Mouse (Mus musculus) monocyte, adult 59 days (primary cell): ENCODE data around the gene Simc1. TPM values are rescaled to one million over a fixed set of nuclear protein-coding genes. Genes with fewer than 3 reads are reported as not detected.

Experiments
- total RNA-seq, 2 experiments: library from RNA; stranded (reverse); gene quantifications; one replicate each; pipeline ENCODE4 v1.2.4; 2023

Simc1 gene
- 1 to 10 TPM; 5.4 to 7.9 TPM for total RNA-seq

DNA sequence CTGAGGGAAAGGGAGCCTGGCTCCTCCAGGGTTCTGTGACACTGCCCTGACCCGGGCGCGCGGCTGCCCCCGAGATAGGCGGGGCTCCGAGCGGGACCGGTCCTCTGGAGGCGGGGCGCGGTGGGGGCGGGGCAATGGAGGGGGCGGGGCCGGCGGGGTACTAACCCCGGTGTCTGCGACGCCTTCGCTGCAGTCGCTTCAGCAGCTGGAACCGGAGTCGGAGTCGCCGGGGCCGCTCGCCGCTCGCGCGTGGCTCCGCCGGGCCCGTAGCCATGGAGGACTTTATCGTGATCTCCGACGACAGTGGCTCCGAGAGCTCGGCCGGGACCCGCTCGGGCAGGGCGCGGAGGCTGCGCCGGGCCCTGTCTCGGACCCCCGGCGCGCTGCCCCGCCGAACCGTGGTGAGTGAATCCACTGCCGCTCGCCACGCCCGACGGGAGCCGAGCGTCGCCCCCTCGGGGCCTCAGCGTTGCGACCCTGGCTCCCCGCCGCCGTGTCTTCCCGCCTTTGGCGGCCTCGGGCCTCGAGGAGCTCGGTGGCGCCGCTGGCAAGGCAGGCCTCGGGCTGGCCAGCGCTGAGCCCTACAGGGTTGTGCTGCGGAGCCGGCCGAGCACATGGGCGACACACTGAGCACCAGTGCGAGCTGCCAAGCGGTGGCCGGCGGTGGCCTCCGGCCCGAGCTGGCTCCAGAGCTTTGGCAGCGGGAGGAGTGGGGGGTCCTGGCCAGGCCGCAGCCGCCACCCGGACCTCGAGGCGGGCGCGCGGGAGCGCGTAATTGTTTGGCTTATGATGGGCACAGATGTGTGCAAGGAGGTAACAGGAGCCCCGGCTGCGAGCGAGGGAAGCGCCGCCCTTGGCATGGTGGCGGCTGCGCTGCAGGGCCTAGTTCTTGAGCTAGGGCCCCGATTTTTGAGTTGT is at the start of gene Simc1:
Simc1 (plus strand) TSS at position 176 of the 918 bp plus-strand sequence.

DNA sequence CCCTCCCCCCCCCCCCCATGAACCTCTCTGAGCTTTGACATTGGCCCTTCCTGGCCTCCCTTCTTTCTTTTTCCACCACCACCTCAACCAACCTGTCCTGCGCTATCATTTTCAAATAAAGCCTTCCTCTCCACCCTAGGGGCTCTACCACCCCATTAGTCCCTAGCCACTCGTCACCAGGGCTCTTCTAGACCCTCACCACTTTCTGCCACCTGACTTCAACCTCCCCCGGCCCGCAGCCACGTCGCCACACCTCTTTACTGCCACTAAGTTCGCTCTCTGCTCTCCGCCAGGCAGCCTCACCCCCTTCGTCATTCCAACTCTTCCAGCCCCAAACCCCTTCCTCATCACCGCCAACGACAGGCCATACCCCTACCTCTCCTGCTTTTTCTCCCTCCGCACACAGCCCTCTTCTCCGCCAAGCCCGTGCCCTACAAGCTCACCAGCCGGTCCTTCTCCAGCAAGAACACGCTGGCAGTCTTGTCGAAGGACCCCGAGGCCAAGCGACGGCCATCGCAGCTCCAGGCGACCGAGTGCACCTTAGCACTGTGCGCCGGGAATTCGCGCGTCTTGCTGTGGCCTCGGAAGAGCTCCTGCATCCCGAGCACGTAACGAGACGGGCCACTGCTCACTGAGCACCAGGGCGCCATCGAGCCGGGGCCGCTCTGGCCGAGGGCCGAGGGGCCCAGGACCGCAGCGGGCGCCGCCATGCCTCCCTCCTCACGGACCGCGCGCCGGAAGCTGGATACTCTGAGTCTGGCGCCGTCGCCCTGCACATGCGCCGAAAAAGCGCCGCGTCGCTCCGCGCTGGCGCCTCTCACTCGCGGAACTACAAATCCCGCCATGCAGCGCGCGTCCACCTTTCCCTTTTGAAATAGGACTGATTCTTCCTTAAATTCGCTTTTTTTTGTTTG is 35.2 kb upstream of the Simc1 start, which contains the start of gene Thoc3:
Thoc3 (minus strand) TSS at position 752 of the 914 bp plus-strand sequence.

DNA sequence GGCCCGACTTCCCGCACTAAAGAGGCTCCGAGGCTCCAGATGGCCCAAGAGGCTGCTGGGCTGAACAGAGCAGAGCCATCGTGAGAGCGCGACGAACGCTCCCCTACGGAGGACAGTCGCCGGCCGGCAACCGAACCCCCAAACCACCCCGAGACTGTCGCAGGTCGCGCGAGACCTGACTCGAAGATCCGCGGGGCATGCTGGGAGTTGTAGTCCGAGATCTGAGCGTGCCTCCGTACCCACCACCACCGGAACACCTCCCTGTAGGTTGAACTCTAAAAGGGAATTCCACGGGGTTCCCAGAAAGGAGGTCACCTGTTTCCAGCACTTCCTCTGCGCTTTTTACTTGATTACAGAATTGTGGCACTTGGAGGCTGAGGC is 61.6 kb downstream of the Simc1 start, which contains the start of gene 4833439L19Rik:
4833439L19Rik (minus strand) TSS at position 235 of the 381 bp plus-strand sequence.

GRCm38 (mm10) chr13:54574854-54575481 is 71.4 kb downstream of the Simc1 start, which contains the start of gene Arl10:
Gene Arl10 (plus strand): TSS chr13:54575015.

DNA sequence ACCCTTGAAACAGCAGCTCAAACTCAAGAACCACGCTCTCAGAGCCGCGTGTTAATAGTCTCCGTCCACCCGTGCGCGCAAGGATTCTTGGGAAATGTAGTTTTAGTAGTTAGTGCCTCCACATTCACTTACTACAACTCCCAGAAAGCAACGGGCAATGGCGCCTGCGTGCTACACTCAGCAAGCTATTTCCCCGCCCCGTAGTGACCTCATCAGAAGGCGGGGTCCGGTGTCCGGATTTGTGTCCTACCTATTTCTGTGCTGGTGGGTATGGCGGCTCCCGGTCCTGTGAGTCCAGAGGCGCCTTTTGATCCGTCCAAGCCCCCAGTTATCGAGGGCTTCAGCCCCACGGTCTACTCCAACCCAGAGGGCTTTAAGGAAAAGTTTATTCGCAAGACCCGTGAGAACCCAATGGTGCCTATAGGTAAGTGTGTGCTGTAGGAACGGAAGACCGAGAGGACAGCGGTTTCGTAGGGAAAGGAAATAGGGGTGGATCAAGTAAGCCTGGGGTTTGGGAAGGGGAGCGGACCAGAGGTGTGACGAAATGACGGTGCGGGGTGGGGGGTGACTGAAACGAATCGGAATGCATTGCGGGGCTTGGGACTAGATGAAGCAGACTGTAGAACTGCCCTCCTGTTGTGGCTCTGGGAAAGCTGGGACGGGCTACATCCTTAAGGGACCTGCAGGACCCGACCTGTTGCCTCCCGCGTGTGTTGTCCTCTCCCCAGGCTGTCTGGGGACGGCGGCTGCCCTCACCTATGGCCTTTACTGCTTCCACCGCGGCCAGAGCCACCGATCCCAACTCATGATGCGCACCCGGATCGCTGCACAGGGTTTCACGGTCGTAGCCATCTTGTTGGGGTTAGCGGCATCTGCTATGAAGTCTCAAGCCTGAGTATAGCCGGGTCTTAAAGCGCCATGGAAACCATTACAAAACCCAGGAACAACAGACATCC is 86.7 kb downstream of the Simc1 start, which contains the start of the genes Nop16 and Higd2a:
Nop16 (minus strand) TSS at position 95 of the 956 bp plus-strand sequence.
Higd2a (plus strand) TSS at position 212 of the 956 bp plus-strand sequence.

Other genes with a start within 250 kb of the Simc1 start
- 1 to 10 TPM; 4.0 to 4.1 TPM for gene Cplx2, start 132.4 kb upstream of the Simc1 start, total RNA-seq
- gene Thoc3, start 34.9 kb upstream of the Simc1 start, total RNA-seq: 10 to 100 TPM; 19.5 to 22.8 TPM
- gene 4833439L19Rik, start 61.7 kb downstream of the Simc1 start, total RNA-seq: 10 to 100 TPM; 56.1 to 56.8 TPM
- 10 to 100 TPM; 22.1 to 24.3 TPM for gene Arl10, start 71.2 kb downstream of the Simc1 start, total RNA-seq
- gene Nop16, start 86.3 kb downstream of the Simc1 start, total RNA-seq: 10 to 100 TPM; 13.4 to 16.0 TPM
- gene Higd2a, start 86.4 kb downstream of the Simc1 start, total RNA-seq: 10 to 100 TPM; 93.5 to 98.7 TPM
- 10 to 100 TPM; 24.2 to 26.4 TPM for gene Cltb, start 107.6 kb downstream of the Simc1 start, total RNA-seq
- gene Faf2, start 118.0 kb downstream of the Simc1 start, total RNA-seq: 10 to 100 TPM; 39.6 to 43.9 TPM
- 100 to 1,000 TPM; 133 to 136 TPM for gene Rnf44, start 190.1 kb downstream of the Simc1 start, total RNA-seq
- not detected for gene Cdhr2, start 197.7 kb downstream of the Simc1 start, total RNA-seq
- not detected for gene Gprin1, start 246.1 kb downstream of the Simc1 start, total RNA-seq